Mouse (Mus musculus) cortical plate, adult 2 months (tissue): ENCODE data around the gene Fcer1a.

Experiments used
- CTCF ChIP-seq: fragments of 200-500 bp; IDR thresholded peaks from 2 replicates; pipeline ENCODE4 v1.5.1; 2011; ENCODE audit warnings: mild to moderate bottlenecking, control low read depth, low read length; ENCODE audit not compliant: insufficient read depth; ENCODE audit errors: extremely low read depth
- POLR2A ChIP-seq: fragments of 200-500 bp; IDR thresholded peaks from 2 replicates; pipeline ENCODE4 v1.6.1; 2011; ENCODE audit warnings: mild to moderate bottlenecking, low read length, control low read depth; ENCODE audit not compliant: insufficient read depth; ENCODE audit errors: extremely low read depth

- TF ChIP-seq CTCF (no peak), POLR2A (no peak)
Observed at GRCm38 (mm10) chr1:173192059-173192458, 35.0 kb downstream of the Fcer1a start.
